Mouse (Mus musculus) bone marrow, adult 2 months (tissue): Measurements from ENCODE around the gene Scn2b. TPM values are rescaled to one million over a fixed set of nuclear protein-coding genes. Genes with fewer than 3 reads are reported as not detected.

Experiments
- H3K27ac ChIP-seq: fragments of 200-500 bp; 2 replicates; pipeline ENCODE4 v1.5.1; 2012; ENCODE audit warnings: low read depth, mild to moderate bottlenecking, control low read depth, inconsistent platforms, low read length; ENCODE audit not compliant: control insufficient read depth, poor library complexity, insufficient read depth
- H3K4me1 ChIP-seq: fragments of 200-500 bp; 2 replicates; pipeline ENCODE4 v1.6.1; 2011; ENCODE audit warnings: low read length; ENCODE audit not compliant: control insufficient read depth, insufficient read depth
- H3K4me3 ChIP-seq: fragments of 200-500 bp; replicated peaks from 2 replicates; pipeline ENCODE3; 2011; ENCODE audit warnings: mild to moderate bottlenecking, low read depth, low read length, control low read depth; ENCODE audit not compliant: control insufficient read depth
- CTCF ChIP-seq: fragments of 200-500 bp; IDR thresholded peaks from 2 replicates; pipeline ENCODE4 v1.5.1; 2011; ENCODE audit warnings: low read length, control low read depth; ENCODE audit not compliant: control insufficient read depth, insufficient read depth
- POLR2A ChIP-seq: fragments of 200-500 bp; IDR thresholded peaks from 2 replicates; pipeline ENCODE4 v1.6.1; 2011; ENCODE audit warnings: low read depth, mild to moderate bottlenecking, control low read depth, low read length, borderline replicate concordance; ENCODE audit not compliant: control insufficient read depth
- WGBS: fragments of 180-500 bp; shearing (Covaris S2); methylation state at CpG from one replicate; pipeline ENCODE4 v1.1.7; 2018; 5-methylcytosine and 5-hydroxymethylcytosine counted together
- polyA plus RNA-seq: library from polyadenylated mRNA; stranded (reverse); fragments of >200 nt; gene quantifications from 2 replicates; pipeline ENCODE4 v1.2.4, GENCODE M21; 2011; ENCODE audit warnings: low replicate concordance; ENCODE audit not compliant: missing spikeins, insufficient read depth, insufficient read length

Scn2b gene
- polyA plus RNA-seq, 1 experiment = 0.37 TPM

GRCm38 (mm10) chr9:45125211-45125610 is 7.6 kb downstream of the Scn2b start:
- Histone ChIP-seq H3K27ac (no peak overlapping the region), H3K4me3 (peak overlapping the region; percentile 3), H3K4me1 (peaks cover 3% of the 10 kb centered on the region)
- 82% methylated on average over 14 of the region's 14 CpGs for whole genome bisulfite sequencing
- TF ChIP-seq CTCF = no peak
- TF ChIP-seq POLR2A = no peak

GRCm38 (mm10) chr9:45126941-45127340 is 9.4 kb downstream of the Scn2b start:
- 16% methylated on average over 7 of the region's 7 CpGs for WGBS
- H3K4me3 ChIP-seq = no peak overlapping the region
- H3K4me1 ChIP-seq = peaks cover 3% of the 10 kb centered on the region
- TF ChIP-seq CTCF = no peak
- no peak for TF ChIP-seq POLR2A
- 0 out of 2 replicates have a peak overlapping the region, but pooled peaks have one; percentile 15 for H3K27ac ChIP-seq

GRCm38 (mm10) chr9:45130119-45130518 is 12.5 kb downstream of the Scn2b start:
- no peak overlapping the region for H3K27ac ChIP-seq

GRCm38 (mm10) chr9:45133484-45134310 is 16.1 kb downstream of the Scn2b start:
- Histone ChIP-seq H3K27ac (no peak overlapping the region), H3K4me3 (no peak overlapping the region), H3K4me1 (no peaks in the 10 kb centered on the region)
- WGBS = 36% methylated on average over 5 of the region's 5 CpGs
- no peak for TF ChIP-seq POLR2A
- peak; percentile 80 for TF ChIP-seq CTCF

More at GRCm38 (mm10) chr9:45130119-45130518, 12.5 kb downstream of the Scn2b start:
- no peak for TF ChIP-seq CTCF
- TF ChIP-seq POLR2A = no peak
- Histone ChIP-seq H3K4me3 (no peak overlapping the region), H3K4me1 (peaks cover 3% of the 10 kb centered on the region)
- WGBS = 76% methylated on average over 3 of the region's 3 CpGs

GRCm38 (mm10) chr9:45136442-45137169 is 19.0 kb downstream of the Scn2b start:
- WGBS = 49% methylated on average over 7 of the region's 7 CpGs
- no peak overlapping the region for H3K27ac ChIP-seq

GRCm38 (mm10) chr9:45138191-45139032 is 20.8 kb downstream of the Scn2b start, which contains the start of gene Scn4b:
Gene Scn4b (plus strand): TSS chr9:45138395.
- H3K27ac ChIP-seq = no peak within 1 kb of the TSS

More at GRCm38 (mm10) chr9:45136442-45137169, 19.0 kb downstream of the Scn2b start:
- Histone ChIP-seq H3K4me3 (no peak overlapping the region), H3K4me1 (no peaks in the 10 kb centered on the region)
- no peak for TF ChIP-seq CTCF
- no peak for TF ChIP-seq POLR2A

GRCm38 (mm10) chr9:45139082-45139481 is 21.5 kb downstream of the Scn2b start:
- Histone ChIP-seq H3K4me1 (no peaks in the 10 kb centered on the region), H3K27ac (no peak overlapping the region), H3K4me3 (no peak overlapping the region)
- 20% methylated on average over 7 of the region's 7 CpGs for WGBS
- TF ChIP-seq POLR2A (no peak), CTCF (no peak)

More at GRCm38 (mm10) chr9:45138191-45139032, 20.8 kb downstream of the Scn2b start, which contains the start of gene Scn4b:
- TF ChIP-seq CTCF = no peak
- TF ChIP-seq POLR2A = no peak
- Histone ChIP-seq H3K4me1 (no peaks in the 10 kb centered on the region), H3K4me3 (peak within 1 kb of the TSS; percentile 28)
- WGBS = under 1% methylated on average over 76 of the region's 76 CpGs
